Mouse (Mus musculus) embryonic stem cell, embryonic (primary cell): Measurements from ENCODE around the gene Scamp1.

Source experiments
- CTCF ChIA-PET, 4 experiments: fragments of 300-600 bp in 2 of 4; fragments of 350-600 bp in 2 of 4; sonication (Branson Sonifier 250); formaldehyde crosslinking; loops; one replicate each; lab custom pipeline; 2022; ENCODE audit warnings: inconsistent platforms in 2 of 4; lab: Charles Lee
- POLR2A ChIA-PET, 4 experiments: fragments of 300-600 bp in 2 of 4; fragments of 350-600 bp in 2 of 4; sonication (Branson Sonifier 250); formaldehyde crosslinking; loops; one replicate each; lab custom pipeline; 2022; ENCODE audit warnings: antibody characterized with exemption in 4 of 4, inconsistent platforms in 1 of 4; lab: Charles Lee

The Scamp1 gene

DNA sequence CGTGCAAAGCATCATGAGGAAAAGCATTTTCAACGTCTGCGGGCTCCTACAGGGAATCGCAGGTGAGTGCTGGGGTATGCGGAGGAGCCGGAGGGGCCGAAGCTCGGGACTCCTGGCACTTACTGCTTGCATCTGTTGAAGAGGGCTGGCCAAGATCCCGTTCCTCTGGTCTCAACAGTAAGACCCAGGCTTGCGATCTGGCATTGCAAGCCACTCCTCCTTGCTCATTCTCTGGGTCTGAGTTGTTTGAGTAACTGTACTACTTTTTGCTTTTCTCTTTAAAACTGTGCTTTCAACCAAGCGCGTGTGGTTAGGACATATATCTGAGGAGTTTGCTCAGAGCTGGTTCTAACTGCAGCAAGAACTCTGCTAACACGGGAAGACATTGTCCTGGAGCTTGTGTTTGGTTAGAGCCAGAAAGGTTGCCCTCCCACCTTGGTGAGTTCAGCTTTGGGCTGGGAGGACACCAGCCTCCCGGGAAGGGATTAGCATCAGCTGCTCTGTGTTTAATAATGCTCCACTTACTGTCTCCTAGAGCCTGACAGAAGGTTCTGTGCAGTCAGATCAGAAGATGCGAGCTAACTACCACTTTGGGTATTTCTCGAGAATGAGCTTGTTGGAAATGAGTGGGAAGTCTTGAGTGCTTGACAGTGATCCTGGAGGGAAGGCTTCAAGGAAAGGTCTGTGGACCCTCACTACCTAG, 110.9 kb downstream of the Scamp1 start:
- CTCF ChIA-PET: interaction anchor here in 3 of 4 experiments (0.6 to 1.4 kb wide), 7 partner anchors 16 to 345 kb away, joined by 3 to 4 read pairs (median 3); no protein-coding TSS in a partner anchor
- POLR2A ChIA-PET: interaction anchor here in 2 of 4 experiments (0.5 to 2.2 kb wide), 6 partner anchors 9 to 402 kb away, joined by 3 to 10 read pairs (median 4); no protein-coding TSS in a partner anchor

DNA sequence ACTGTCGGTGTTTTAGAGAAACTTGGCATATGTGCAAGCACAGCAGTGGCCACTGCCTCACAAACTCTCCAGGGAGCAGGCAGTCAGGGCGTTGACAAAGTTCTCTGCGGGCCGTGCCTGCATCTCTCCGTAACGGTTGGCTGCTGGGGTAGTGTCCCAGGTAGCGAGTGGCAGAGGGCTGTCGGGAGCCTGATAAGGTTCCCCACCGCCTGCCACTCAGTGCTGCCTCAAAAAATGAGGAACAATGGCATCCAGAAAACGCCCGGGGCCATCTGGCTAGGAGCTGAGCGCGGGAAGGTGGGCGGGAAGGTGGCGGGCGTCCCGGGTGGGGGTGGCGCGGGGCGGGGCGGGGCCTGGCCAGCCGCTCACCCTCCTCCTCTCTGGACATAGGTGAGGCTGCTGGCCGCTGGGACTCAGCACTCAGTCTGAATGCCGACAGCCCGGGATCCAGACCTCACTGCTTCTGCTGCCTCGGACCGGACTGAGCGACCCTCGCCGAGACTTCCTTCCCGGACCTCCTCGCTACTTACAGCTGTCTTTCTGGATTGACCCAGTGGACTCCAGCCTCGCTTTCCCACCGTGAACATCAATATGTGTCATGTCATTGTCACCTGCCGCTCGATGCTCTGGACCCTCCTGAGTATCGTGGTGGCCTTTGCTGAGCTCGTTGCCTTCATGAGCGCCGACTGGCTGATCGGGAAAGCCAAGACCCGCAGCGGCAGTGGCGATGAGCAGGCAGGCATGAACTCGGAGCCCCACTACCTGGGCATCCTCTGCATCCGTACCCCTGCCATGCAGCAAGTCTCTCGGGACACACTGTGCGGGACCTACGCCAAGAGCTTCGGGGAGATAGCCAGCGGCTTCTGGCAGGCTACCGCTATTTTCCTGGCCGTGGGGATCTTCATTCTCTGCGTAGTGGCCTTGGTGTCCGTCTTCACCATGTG, 111.8 kb downstream of the Scamp1 start:
- ChIA-PET POLR2A (interaction anchor here in 2 of 4 experiments (0.5 to 2.2 kb wide), 5 partner anchors 9 to 245 kb away, joined by 3 to 10 read pairs (median 4); no protein-coding TSS in a partner anchor), CTCF (interaction anchor here in 2 of 4 experiments (1.2 to 1.4 kb wide), 3 partner anchors 31 to 344 kb away, joined by 3 to 4 read pairs (median 3); no protein-coding TSS in a partner anchor)

DNA sequence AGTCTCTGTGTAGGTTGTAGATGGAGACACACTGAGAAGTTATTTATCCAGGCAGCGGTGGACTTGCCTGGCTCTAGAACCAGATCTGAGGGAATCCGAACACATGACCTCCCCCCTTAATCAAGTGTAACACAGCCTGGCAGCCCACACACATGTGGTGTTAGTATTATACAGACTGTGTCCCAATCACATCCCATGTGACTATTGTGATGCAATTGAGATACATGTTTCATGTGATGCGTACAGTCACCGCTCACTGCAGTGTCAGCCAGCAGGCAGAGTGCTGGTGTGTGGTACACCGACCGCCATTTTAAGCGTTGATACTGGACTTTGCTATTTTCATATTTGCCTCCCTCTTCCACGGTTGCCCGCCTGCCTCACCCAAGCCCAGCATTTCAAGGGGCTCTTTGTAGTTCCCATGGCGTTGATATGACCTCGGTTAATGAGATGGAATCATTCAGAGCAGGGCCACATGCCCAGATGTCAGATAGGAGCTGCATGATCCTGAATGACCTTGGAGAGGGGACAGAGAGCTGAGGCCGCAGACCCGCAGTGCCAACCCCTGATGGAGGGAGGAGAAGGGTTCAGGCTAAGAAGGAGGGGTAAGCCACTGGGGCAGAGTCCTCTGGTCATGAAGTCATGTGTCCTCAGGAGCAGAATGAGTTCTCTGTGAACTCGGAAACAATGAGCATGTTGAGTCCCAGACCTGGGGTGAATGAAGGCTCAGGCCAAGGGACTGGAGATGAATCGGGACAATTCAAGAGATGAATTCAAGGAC, 112.9 kb downstream of the Scamp1 start:
- ChIA-PET POLR2A (interaction anchor here in 1 of 4 experiments (1.2 kb wide), 1 partner anchor 41 kb away, joined by 3 read pairs; no protein-coding TSS in a partner anchor), CTCF (no interaction called here)

DNA sequence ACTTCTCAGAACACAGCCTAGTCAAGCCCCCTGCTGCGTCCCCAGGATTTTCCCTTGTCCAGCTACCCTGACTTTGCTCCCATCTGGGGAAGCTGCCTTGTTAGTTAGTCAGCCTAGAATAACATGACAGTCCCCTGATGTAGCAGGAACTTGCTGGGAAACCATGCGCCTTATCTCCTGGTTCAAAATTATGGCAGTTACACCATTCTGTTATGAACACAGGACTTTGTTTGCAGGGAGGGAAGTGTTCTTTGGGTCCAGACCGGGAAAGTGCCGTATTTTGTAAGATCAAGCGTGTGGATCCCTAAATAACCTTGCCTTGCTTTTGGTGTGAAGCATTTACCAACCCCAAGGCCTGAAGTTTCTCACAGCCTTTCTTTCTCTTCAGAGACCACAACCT, 114.0 kb downstream of the Scamp1 start:
- ChIA-PET POLR2A (interaction anchor here in 1 of 4 experiments (1.2 to 1.3 kb wide), 2 partner anchors 28 to 42 kb away, joined by 3 to 4 read pairs; no protein-coding TSS in a partner anchor), CTCF (interaction anchor here in 2 of 4 experiments (0.7 kb wide), 2 partner anchors 20 to 38 kb away, joined by 3 read pairs; no protein-coding TSS in a partner anchor)

DNA sequence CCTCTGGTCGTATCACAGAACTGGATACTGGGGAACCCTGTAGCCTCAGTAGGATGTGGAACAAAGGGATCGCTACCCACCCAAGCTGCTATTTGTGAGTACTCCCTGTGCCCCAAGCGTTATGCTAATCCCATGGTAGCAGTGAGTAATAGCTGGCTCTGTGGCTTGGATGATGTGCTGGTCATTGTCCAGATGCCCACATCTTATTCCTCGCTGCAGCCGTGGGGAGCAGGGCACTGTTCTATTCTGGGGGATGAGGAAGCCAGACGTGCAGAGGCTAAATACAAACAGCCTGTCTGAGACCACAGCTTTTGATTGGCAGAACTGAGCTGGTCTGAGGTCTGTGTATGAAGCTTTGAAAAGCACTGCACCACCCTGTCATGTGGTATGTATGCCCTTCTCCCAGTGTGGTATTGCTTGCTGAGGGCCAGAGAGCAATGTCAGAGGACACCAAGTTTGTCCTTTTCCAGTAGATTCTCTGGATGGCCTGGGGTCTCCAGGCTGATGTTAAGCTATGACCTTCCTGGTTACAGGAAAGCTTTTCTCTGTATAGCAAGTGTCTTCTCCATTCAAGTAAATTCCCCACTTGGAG, 116.2 kb downstream of the Scamp1 start:
- ChIA-PET POLR2A (interaction anchor here in 1 of 4 experiments (1.1 kb wide), 1 partner anchor 15 kb away, joined by 3 read pairs; no protein-coding TSS in a partner anchor), CTCF (interaction anchor here in 1 of 4 experiments (0.6 kb wide), 1 partner anchor 108 kb away, joined by 7 read pairs; no protein-coding TSS in a partner anchor)

DNA sequence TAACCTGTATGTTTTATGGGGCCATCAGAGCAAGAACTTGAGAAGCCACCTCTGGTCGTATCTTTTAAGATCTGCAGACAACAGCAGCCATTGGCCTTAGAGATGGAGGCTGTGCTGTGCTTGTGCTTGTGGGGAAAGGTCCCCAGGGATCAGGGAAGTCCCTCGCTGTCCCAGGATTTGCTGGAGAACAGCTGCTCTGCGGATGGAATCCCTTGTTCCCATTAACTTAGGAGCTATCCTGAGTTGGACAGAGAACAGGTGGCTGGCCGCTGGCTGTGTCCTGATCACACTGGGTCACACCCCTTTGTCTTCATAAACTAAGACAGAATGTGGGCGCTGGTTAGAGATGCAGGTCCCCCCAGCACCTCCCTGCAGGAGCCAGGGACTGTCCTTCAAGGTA, 117.3 kb downstream of the Scamp1 start:
- ChIA-PET CTCF (interaction anchor here in 1 of 4 experiments (1.1 kb wide), 1 partner anchor 9 kb away, joined by 3 read pairs; no protein-coding TSS in a partner anchor), POLR2A (interaction anchor here in 1 of 4 experiments (1.1 kb wide), 1 partner anchor 14 kb away, joined by 3 read pairs; no protein-coding TSS in a partner anchor)

DNA sequence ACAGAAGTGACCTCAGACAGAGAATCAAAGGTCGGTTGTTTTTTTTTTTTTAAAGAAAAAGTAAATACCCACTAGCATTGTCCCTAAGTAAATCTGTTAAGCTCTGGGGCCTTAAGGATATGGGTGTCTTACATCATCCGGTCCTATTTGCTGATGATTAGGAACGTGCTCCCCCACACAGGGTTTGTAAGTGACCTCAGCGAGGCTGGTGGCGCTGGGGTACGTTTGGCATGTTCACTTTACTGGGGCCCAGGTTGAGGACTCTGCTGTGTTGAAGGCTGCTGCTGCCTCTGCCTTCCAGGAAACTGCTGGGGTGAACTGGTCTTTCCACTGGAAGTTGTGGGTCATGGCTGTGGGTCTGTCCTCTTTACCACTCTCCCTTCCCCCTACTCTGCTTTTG, 121.2 kb downstream of the Scamp1 start:
- POLR2A ChIA-PET: interaction anchor here in 3 of 4 experiments (0.6 to 1.9 kb wide), 4 partner anchors 10 to 894 kb away, joined by 3 to 10 read pairs (median 4); no protein-coding TSS in a partner anchor
- CTCF ChIA-PET: interaction anchor here in 1 of 4 experiments (0.6 kb wide), 1 partner anchor 9 kb away, joined by 3 read pairs; no protein-coding TSS in a partner anchor

DNA sequence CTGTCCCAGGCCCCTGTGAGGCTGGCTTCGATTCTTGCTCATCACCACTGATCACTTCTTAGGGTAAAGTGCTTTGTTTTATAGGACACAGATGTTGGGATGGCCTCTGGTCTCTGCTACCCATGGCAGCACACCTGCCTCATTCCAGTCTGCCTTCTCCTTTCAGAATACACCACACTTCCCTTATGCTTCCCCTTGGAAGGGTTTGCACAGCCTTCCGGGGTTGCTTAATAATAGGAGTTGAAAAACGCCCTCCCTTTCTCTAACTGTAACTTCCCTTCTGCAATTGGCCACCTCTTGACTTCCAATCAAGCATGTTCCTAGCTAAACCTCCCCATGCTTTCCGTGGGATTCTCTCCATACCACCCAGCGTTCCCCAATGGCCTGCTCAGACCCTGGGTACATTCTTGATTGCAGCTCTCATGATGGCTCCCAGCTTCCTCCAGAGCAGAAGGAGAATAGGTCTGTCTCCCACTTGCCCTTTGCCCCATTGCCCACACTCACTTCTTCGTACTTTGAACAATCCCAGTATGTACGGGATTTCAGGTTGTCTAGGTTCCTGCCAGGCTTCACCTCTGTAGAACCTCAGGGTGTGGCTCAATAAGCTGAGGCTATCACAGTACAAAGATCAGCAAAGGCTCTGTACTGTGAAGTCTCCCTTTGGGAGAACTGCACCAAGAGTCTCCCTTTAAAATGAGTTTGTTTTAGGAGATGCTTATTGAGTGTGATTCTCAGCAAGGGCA, 126.0 kb downstream of the Scamp1 start:
- ChIA-PET POLR2A (interaction anchor here in 1 of 4 experiments (0.7 kb wide), 1 partner anchor 124 kb away, joined by 4 read pairs; no protein-coding TSS in a partner anchor), CTCF (interaction anchor here in 3 of 4 experiments (0.5 to 0.7 kb wide), 4 partner anchors 70 to 884 kb away, joined by 3 to 4 read pairs (median 3); no protein-coding TSS in a partner anchor)

DNA sequence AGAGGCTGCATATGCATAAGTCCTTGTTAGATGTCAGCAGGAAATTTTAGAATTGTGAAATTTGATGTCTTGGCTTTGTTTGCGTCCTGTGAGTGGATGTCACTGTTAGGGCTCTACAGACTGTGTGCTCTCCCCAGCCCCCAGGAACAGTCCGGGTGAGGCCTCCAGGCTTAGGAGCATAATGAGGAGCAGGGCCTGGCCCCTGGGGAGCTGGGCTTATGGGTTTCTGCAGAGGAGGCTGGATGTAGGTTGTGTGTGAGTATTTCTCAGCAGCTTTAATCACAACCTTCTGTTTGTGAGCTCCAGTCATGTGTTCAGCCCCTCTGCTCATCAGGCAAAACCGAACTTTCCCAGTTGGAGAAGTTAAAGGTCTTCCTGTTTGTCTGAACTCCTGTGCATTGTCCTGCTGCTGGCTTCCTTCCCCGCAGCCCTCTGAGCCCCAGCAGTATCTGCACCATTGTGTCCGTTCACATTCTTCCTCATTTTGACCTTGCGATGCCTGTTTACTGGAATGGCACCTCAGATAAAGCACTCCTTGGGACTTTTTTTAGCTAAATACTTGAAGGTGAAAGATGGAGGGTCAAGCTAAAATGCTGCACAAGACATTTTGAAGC, 126.7 kb downstream of the Scamp1 start:
- ChIA-PET POLR2A (interaction anchor here in 2 of 4 experiments (0.7 kb wide), 2 partner anchors 124 to 497 kb away, joined by 3 to 4 read pairs; no protein-coding TSS in a partner anchor), CTCF (interaction anchor here (0.5 to 2.1 kb wide), 5 partner anchors 18 to 885 kb away, joined by 3 to 7 read pairs (median 3); no protein-coding TSS in a partner anchor)

DNA sequence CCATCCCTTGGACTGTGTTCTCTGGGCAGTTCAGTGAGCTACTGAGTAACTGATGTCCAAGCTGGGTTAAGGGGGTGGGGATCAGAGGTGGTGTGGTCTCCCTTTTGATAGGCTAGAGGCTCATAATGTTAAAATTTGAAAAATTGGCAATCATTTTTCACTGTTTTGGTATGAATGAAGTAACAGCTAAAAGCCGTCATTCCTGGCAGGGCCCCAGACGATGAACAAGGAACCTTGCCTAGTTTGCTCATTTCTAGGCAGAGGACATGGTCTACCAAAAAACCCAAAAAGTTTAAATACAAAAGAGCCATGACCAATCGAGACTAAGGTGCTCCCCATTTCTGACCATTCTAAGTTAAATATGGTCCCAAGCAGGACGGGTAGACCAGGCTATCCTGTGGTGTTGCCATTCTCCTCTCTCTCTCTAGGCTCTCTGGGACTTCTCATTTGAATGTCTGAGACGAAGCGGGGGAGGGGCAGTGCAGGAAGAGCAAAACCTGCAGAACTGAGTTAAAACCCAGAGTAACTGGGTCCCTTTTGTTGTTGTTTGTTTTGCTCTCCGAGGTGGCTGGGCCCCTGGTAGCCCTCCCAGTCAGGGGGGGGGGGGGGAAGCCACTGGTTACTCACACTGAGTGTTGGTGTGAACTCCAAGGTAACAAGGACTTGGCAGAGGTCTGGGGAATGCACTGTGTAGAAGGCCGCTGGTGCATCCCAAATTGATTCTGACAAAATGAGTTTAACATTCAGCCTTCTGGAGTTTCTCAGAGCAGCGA, 129.8 kb downstream of the Scamp1 start:
- POLR2A ChIA-PET: interaction anchor here in 1 of 4 experiments (0.6 to 1.0 kb wide), 5 partner anchors 11 to 726 kb away, joined by 3 to 4 read pairs (median 3); no protein-coding TSS in a partner anchor
- CTCF ChIA-PET: interaction anchor here in 3 of 4 experiments (0.5 to 0.7 kb wide), 3 partner anchors 9 to 181 kb away, joined by 3 read pairs; no protein-coding TSS in a partner anchor

DNA sequence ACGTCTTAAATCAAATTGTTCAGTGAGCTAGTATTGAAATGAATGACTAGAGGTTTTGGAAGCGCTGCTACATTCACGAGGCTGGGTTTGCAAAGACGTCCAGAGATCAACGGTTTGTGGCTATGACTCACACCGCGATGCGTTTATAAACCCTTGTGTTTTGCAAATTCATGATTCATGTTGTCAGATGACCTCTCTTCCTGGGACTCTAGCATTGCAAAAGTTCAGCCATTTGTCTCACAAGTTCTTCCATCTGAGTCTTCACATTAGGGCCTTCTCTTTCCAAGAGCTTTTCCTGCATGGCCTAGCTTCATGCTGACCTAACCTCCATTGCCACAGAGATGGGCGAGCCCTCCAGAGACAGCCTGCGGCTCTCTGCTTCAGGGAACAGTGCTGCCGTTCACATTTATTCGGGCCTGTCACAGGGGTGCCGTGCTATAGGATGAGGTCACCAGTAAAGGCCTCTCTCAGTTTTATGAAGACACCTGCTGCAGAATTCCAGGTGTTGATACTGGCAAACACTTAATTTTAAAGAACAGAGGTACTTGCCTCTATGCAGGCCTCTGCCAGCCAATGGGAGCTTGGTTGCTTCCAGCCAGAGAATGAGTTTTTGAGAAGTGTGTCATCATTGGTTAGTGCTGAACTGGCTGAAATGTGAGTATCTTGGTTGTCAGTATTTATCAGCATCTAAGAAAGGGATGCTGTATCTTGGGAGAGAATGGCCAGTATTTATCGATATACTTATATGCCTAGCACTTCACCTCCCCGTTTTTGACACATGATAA, 131.0 kb downstream of the Scamp1 start:
- ChIA-PET POLR2A (interaction anchor here in 1 of 4 experiments (0.6 to 1.0 kb wide), 4 partner anchors 9 to 727 kb away, joined by 3 read pairs; no protein-coding TSS in a partner anchor), CTCF (interaction anchor here in 1 of 4 experiments (0.7 kb wide), 1 partner anchor 10 kb away, joined by 3 read pairs; no protein-coding TSS in a partner anchor)

DNA sequence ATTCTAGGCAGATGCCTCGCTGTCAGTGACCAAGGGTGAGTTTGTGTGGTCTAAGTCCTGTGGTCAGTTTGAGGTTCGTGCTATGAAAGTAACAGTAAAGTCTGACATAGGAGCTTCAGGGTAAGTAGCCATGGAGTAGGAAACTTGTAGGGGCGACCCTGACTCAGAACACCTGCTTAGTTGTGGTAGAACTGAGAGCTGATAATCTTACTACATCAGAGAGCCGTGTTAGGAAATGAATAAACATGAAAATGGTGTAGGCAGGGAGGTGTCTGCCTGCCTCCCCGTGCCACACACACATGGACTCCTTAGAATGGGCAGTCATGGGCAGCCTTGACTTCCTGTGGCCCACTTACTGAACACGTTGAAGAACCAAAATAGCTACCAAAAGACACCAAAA, 132.0 kb downstream of the Scamp1 start:
- ChIA-PET POLR2A (interaction anchor here in 1 of 4 experiments (1.0 kb wide), 1 partner anchor 11 kb away, joined by 4 read pairs; no protein-coding TSS in a partner anchor), CTCF (no interaction called here)

DNA sequence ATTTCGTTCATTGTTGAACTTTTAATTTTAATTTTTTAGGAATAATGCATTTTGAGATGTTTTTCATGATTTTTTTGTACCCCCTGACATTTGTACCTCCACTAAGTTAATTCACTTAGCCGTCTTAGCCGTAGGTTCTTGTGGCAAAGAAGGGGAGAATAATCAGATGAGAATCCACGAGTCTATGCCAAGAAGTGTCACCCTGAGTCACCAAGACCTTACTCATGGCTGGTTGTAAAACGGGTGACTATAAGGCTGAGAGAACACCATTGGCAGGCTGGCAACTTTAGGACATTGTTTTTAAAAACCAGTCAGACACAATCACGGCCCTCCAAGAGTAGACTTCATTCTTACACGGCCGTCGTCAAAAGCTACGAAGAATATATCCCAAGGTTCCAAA, 132.8 kb downstream of the Scamp1 start:
- POLR2A ChIA-PET: no interaction called here
- CTCF ChIA-PET: no interaction called here
